Mouse (Mus musculus) left cerebral cortex, postnatal 25 days (tissue): ENCODE measurements around the gene Fancd2os. TPM values are rescaled to one million over a fixed set of nuclear protein-coding genes. Genes with fewer than 3 reads are reported as not detected.

ENCODE experiments used
- total RNA-seq, 2 experiments: library from RNA; stranded (reverse); gene quantifications; 2 replicates each; pipeline ENCODE4 v1.2.3; 2021

The Fancd2os gene
- total RNA-seq, 2 experiments from 2014 or later: 0.25 to 0.34 TPM

Other genes with a start within 250 kb of the Fancd2os start
- gene Tada3, start 222.8 kb downstream of the Fancd2os start, total RNA-seq: 10 to 100 TPM; 48.3 to 51.5 TPM
- 100 to 1,000 TPM; 259 to 284 TPM for gene Arpc4, start 222.6 kb downstream of the Fancd2os start, total RNA-seq
- 10 to 100 TPM; 11.5 to 13.1 TPM for gene Ttll3, start 211.5 kb downstream of the Fancd2os start, total RNA-seq
- gene Rpusd3, start 181.4 kb downstream of the Fancd2os start, total RNA-seq: 10 to 100 TPM; 17.0 to 21.0 TPM
- gene Cidec, start 165.0 kb downstream of the Fancd2os start, total RNA-seq: not detected
- gene Jagn1, start 158.1 kb downstream of the Fancd2os start, total RNA-seq: 10 to 100 TPM; 40.9 to 47.4 TPM
- under 1 TPM; 0.34 to 0.66 TPM for gene Il17re, start 142.2 kb downstream of the Fancd2os start, total RNA-seq
- 1 to 10 TPM; 4.6 to 5.7 TPM for gene Il17rc, start 129.3 kb downstream of the Fancd2os start, total RNA-seq
- gene Creld1, start 117.4 kb downstream of the Fancd2os start, total RNA-seq: 100 to 1,000 TPM; 114 to 121 TPM
- 10 to 100 TPM; 56.2 to 57.0 TPM for gene Prrt3, start 98.8 kb downstream of the Fancd2os start, total RNA-seq
- 10 to 100 TPM; 82.5 to 83.2 TPM for gene Emc3, start 69.1 kb downstream of the Fancd2os start, total RNA-seq
- gene Fancd2, start 69.0 kb downstream of the Fancd2os start, total RNA-seq: 1 to 10 TPM; 1.9 to 2.1 TPM
- gene Brk1, start 4.1 kb upstream of the Fancd2os start, total RNA-seq: 100 to 1,000 TPM; 249 to 254 TPM
- 10 to 100 TPM; 50.4 to 51.4 TPM for gene Vhl, start 23.2 kb upstream of the Fancd2os start, total RNA-seq
- gene Irak2, start 37.8 kb upstream of the Fancd2os start, total RNA-seq: 10 to 100 TPM; 18.5 to 21.1 TPM
- gene Tatdn2, start 96.3 kb upstream of the Fancd2os start, total RNA-seq: 10 to 100 TPM; 67.1 to 71.7 TPM
- not detected for gene Ghrl, start 119.2 kb upstream of the Fancd2os start, total RNA-seq
- 10 to 100 TPM; 69.4 to 70.6 TPM for gene Sec13, start 140.0 kb upstream of the Fancd2os start, total RNA-seq